Mouse (Mus musculus): ENCODE measurements around the gene Ccnt1.

- TF ChIP-seq CTCF (IDR thresholded peaks at IDR 0.05; ENCODE audit: insufficient read depth, low read depth, low read length), result no peak
- no peak for TF ChIP-seq POLR2A (IDR thresholded peaks at IDR 0.05; ENCODE audit: insufficient read depth, low read depth, low read length)
Measured at GRCm38 (mm10) chr15:98536828-98537510, 33.8 kb downstream of the Ccnt1 start.
